ENCODE assay signal across 14 mouse cellular contexts in genomic region chr17:56408965-56409625, GRCm38 (mm10).
DNase-seq lines count a peak whose midpoint lies in the region; ATAC-seq and TF ChIP-seq lines count a peak whose summit lies in the region.
"Had no signal": no experiment of that assay in that cellular context is flagged by ENCODE, and none has a peak within 500 bp of the region (broad histone marks: within the 10 kb centered on the region; RNA-seq: fewer than 3 reads in every experiment).

No protein-coding gene starts in this region.

- no peak overlapping the region for H3K4me2 ChIP-seq in hindbrain, embryonic 12.5 days (replicated peaks)
- no peak overlapping the region for H3K4me2 ChIP-seq in myocyte (ENCODE audit: low read depth)
- H3K4me2 ChIP-seq: embryonic facial prominence, embryonic 15.5 days; limb, embryonic 13.5 days had no signal

- DNase-seq in layer of hippocampus, adult 2 months (ENCODE audit: low spot score in 2 of 2) = no peak
- no peak for DNase-seq in layer of hippocampus, adult 11-12 months (ENCODE audit: low spot score)
- DNase-seq in embryo, embryonic 9.5 days (ENCODE audit: extremely low spot score) = peak; percentile 29
- DNase-seq in urinary bladder, postnatal 14 days (ENCODE audit: low spot score) = no peak
- DNase-seq in spleen, postnatal 14 days (ENCODE audit: low spot score in 2 of 2) = no peak
- DNase-seq: gastrocnemius, adult 2 months; lung, postnatal 4 days; spleen, adult 18-20 months; thymus, postnatal 25 days had no signal

- H3K79me2 ChIP-seq in myocyte (ENCODE audit: control insufficient read depth, insufficient read depth) = no peaks in the 10 kb centered on the region

- H3K36me3 ChIP-seq in hindbrain, embryonic 12.5 days = peaks cover 53% of the 10 kb centered on the region
- no peaks in the 10 kb centered on the region for H3K36me3 ChIP-seq in myocyte (ENCODE audit: control insufficient read depth, insufficient read depth)

- H3ac ChIP-seq in myocyte (ENCODE audit: control insufficient read depth, insufficient read length) = no peak overlapping the region

- no peak overlapping the region for H3K9ac ChIP-seq in hindbrain, embryonic 12.5 days
- H3K9ac ChIP-seq: embryonic facial prominence, embryonic 15.5 days; limb, embryonic 13.5 days had no signal

- no peaks in the 10 kb centered on the region for H3K27me3 ChIP-seq in hindbrain, embryonic 12.5 days
- no peaks in the 10 kb centered on the region for H3K27me3 ChIP-seq in myocyte (ENCODE audit: control insufficient read depth, insufficient read depth, insufficient read length)
- H3K27me3 ChIP-seq: embryonic facial prominence, embryonic 15.5 days; limb, embryonic 13.5 days had no signal

- peaks cover 36% of the 10 kb centered on the region for H3K4me1 ChIP-seq in hindbrain, embryonic 12.5 days

- peak overlapping the region; percentile 87 for H3K27ac ChIP-seq in layer of hippocampus, adult 2 months
- peak overlapping the region; percentile 70 for H3K27ac ChIP-seq in hindbrain, embryonic 12.5 days
- H3K27ac ChIP-seq: embryonic facial prominence, embryonic 15.5 days; gastrocnemius, adult 2 months; limb, embryonic 13.5 days had no signal

- TF ChIP-seq POLR2A in myocyte (IDR thresholded peaks at IDR 0.05; ENCODE audit: insufficient read length, low read depth) = no peak

- 46% methylated on average over 13 of the region's 13 CpGs for WGBS in hindbrain, embryonic 12.5 days

- H3K9me3 ChIP-seq in hindbrain, embryonic 12.5 days (replicated peaks) = no peaks in the 10 kb centered on the region
- H3K9me3 ChIP-seq: embryonic facial prominence, embryonic 15.5 days; limb, embryonic 13.5 days had no signal

- no peak for TF ChIP-seq CTCF in layer of hippocampus, adult 2 months (conservative IDR thresholded peaks at IDR 0.05)

- no peak overlapping the region for H3K4me3 ChIP-seq in layer of hippocampus, adult 2 months
- no peak overlapping the region for H3K4me3 ChIP-seq in hindbrain, embryonic 12.5 days
- H3K4me3 ChIP-seq in myocyte = no peak overlapping the region
- H3K4me3 ChIP-seq: embryonic facial prominence, embryonic 15.5 days; gastrocnemius, adult 2 months; limb, embryonic 13.5 days had no signal

- ATAC-seq in hindbrain, embryonic 12.5 days (ENCODE audit: low FRiP score) = no peak
- no peak for ATAC-seq in inflammation-experienced regulatory T-cells, adult 6 months

TF ChIP-seq in myocyte, 11 proteins besides CTCF, POLR2A, EP300 and RAD21:
- TF ChIP-seq POLR2AphosphoS2 (IDR thresholded peaks at IDR 0.05; ENCODE audit: insufficient read length, low read depth) (peak; percentile 41), TCF3 (IDR thresholded peaks at IDR 0.05; ENCODE audit: insufficient read length, low read depth) (no peak)
